Mouse (Mus musculus): ENCODE measurements around the gene Aebp1.

GRCm38 (mm10) chr11:5878661-5879060, 16.9 kb downstream of the Aebp1 start:
- TF ChIP-seq CTCF (IDR thresholded peaks at IDR 0.05; ENCODE audit: low read depth, low read length) (no peak), POLR2AphosphoS5 (IDR thresholded peaks at IDR 0.05; ENCODE audit: insufficient replicate concordance, low read depth, low read length) (no peak)

Data from G1E (cell line).